Mouse (Mus musculus): ENCODE measurements around the gene Sucla2.
A peak's percentile ranks its signal among the peaks of the same experiment; 100 is the strongest.

The Sucla2 gene

GRCm38 (mm10) chr14:73524766-73525448 lies at the start of gene Sucla2:
Gene Sucla2 (plus strand): TSS chr14:73525319.
- DNase-seq, result peak; percentile 92 to 94

DNA sequence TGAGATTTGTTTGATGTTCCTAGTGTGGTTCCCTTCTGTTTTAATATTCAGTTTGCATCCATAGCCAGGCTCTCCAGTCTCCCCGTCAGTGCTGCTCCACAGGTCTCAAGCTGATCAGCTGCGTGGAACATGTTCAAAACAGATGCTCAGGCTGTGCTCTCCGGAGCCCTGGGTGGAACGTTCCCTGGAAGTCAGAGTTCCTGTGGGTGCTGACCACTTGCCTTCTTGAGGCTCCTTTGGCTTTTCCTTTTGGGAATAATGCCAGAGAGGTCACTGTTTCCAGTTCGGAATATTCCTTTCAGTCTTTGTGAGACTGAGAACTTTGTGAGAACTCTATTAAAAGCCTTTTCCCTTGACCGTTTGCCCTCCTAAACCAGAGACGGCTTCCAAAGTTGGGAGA lies 49.6 kb upstream of the Sucla2 start:
- peak; percentile 48 to 50 for DNase-seq

DNA sequence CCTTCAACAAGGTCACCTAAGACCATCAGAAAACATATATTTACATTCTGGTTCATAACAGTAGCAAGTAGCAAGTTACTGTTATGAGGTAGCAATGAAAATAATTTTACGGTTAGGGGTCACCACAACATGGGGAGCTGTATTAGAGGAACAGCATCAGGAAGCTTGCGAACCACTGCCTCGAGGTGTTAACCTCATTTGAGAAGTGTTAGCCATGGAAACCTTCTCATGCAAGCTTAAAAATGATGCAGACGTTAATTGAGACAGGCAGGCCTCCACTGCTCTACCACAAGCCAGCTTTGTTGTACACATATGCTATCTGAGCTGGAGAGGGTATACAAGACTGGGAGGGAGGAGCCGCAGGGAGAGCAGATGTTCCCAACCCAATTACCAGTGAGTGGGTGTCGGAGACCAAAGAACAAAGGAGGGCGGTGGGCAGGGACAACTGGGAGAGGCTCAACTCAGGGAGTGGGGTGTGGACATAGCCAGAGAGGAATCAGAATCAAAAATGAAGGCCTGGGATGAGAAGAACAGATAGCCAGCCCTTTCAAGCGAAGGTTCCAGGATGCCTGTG lies 48.7 kb upstream of the Sucla2 start:
- no peak for DNase-seq

- no peak for DNase-seq
Measured at GRCm38 (mm10) chr14:73477077-73477476, 48.0 kb upstream of the Sucla2 start.

DNA sequence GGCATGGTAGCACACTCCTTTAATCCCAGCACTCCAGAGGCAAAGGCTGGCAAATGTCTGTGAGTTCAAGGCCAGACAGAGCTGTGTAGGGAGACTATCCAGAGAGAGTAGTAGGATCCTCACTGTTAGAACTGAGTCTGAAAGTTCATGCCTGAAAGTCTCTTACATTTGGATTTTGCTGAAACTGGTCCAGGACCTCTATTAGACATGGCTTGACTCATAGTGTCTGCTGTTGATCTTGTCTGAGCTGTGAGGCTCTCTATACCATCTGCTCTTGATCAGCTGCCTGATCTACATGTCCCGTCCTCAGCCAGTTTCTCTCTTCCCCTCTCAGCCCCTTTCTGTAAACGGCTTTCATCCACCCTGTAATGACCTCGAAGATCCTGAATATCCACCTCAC lies 46.8 kb upstream of the Sucla2 start:
- DNase-seq, result no peak

GRCm38 (mm10) chr14:73479771-73480170 lies 45.3 kb upstream of the Sucla2 start:
- no peak for DNase-seq

- DNase-seq, result no peak
Measured at GRCm38 (mm10) chr14:73483516-73484229, 41.4 kb upstream of the Sucla2 start.

DNA sequence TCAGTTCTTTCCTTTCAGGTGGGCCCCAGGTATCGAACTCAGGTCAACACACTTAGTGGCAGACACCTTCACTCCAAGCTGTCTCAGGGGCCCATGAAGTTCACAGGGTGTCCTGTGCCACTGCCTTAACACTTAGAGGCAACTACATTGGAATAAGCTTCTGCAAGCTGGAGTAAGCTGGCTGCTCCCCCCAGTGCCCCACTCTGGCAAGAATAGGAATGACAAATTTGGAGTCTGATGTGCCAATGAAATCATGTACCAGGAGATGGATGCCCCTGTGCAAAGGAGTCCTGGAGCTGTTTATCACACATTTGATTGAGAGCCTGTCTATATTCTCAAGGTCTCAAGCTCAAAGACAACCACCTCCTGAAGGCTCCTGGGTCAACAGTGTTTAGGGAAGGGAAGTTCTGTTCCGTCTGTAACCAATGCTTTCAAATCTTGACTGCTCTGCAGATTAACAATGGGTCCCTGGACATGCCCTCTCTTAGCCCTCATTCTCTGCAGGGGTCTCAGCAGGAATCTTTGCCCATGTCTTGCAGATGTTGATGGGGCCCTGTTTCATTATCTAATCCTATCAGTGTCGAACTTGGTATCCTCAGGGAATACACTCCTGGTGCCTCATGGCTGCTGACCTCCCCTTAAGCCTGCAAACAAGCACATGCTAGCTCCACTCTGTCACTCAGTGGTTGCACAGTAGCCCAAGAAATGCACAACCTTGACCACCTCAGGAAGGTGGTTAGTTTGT lies 40.6 kb upstream of the Sucla2 start:
- DNase-seq, result no peak

- no peak for DNase-seq
Measured at GRCm38 (mm10) chr14:73486641-73487040, 38.5 kb upstream of the Sucla2 start.

DNA sequence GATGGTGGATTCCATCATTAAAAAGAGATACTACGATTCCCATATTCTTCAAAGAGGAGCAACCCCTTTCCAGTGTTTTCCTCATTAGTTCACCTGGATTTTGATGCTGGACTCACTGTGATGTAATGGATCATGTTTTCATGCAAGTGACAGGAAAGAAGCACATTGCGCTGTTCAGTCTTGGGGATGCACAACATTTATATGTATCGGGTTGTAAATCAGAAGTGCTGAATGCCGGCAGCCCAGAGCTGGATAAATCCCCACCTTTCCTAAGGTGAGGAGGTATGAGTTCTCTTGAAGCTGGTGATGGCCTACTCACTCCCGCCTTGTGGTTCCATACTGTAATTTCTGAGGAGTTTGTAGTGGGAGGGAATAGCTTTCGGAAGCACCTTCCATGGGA lies 31.8 kb upstream of the Sucla2 start:
- no peak for DNase-seq

DNA sequence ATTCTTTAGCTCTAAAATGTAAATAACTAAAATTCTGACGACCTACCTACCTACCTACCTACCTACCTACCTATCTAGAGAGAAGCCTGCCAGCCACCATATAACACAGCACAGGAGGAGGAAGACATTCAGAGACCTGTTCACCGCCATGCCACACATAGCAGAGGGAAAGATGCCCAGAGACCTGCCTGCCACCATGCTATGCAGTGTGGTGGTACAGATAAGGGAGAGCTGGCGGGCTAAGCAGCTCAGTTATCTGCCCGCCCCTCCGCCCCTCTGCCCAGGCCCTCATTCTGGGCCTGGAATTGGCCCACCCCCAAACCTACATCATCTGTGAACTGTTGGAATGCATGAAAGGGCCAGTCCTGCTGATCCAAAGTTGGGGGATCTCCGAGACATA lies 31.0 kb upstream of the Sucla2 start:
- no peak for DNase-seq

DNA sequence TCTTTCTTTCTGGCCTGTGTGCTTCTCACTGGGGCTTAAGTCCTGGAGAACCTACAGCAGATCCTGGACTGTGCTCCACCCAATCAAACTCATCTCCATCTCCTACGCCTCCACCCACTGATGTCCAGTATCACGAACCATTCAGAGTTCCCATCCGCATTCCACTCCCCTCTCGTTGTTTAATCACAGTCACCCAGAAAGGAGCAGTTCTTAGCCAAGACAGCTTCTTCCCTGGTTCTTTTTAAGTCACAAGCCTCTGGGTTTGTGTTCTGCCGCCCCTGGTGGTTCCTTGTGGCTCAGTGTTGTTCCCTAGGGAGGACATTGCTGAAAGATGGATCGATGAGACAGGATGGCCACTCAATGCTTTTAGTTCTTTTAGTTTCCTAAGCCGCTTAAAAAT lies 29.4 kb upstream of the Sucla2 start:
- DNase-seq, result no peak

DNA sequence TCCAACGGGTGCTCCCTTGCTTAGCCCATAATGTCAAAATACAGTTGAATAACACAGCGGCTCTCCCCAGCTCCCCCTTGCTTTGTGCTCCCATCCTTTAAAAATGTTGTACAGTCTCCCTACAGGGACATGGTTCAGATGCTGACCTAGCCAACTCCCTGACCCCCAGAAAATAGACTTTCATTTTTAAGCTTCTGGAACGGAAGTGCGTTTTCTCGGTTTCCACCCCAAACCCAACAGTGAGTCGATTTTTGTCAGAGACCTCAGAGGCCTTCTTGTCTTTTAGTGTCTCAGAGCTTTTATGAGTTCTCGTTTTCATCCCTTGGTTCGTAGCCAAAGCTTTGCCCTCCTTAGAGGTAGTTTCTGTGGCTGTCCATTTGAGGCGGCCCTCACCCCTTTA lies 23.8 kb upstream of the Sucla2 start:
- no peak for DNase-seq

DNA sequence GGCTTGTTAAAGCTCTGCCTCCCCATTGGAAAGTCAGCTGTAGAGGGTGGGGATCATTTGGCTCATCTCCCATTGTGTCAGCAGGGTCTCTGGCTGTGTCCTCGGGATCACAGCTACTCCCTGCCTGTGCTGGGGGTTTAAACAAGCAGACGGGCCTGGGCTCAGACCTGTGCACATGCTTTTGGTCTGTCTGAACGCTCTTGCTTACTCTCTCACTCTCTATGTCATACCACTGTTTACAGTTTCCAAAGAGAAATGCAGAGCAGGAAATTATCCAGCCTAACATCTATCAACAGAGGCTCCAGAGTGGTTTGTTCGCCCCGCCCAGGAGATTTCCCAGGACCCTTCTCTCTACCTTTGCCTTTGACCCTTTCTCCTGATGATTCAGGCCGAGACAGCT lies 23.4 kb upstream of the Sucla2 start:
- DNase-seq, result no peak

DNA sequence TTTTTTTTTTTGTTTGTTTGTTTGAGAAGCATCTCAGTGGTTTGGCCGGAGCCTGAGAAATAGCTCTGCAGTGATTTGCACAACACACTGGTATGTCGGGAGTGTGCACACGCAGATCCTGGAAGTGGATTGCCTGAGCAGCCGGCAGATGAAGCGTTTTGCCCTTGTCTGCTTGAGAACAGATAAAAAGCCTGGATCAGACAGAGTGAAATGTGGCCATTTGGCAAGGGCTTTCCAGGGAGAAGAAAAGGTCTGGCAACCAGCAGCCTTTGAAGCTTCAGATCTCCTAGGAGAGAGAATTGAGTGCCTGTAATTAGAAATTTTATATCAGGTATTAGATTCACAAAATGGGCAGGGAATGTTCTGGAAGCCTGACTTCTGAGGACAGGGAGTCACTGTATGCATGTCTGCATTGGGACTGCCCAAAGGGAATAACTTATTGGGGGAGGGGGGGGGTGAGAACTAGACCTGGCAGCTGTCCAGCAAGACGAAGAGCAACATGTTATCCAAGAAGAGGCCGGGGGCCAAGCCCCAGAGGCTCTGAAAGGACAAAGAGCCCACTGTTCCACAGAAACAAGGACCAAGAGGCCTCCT lies 22.4 kb upstream of the Sucla2 start:
- no peak for DNase-seq

DNA sequence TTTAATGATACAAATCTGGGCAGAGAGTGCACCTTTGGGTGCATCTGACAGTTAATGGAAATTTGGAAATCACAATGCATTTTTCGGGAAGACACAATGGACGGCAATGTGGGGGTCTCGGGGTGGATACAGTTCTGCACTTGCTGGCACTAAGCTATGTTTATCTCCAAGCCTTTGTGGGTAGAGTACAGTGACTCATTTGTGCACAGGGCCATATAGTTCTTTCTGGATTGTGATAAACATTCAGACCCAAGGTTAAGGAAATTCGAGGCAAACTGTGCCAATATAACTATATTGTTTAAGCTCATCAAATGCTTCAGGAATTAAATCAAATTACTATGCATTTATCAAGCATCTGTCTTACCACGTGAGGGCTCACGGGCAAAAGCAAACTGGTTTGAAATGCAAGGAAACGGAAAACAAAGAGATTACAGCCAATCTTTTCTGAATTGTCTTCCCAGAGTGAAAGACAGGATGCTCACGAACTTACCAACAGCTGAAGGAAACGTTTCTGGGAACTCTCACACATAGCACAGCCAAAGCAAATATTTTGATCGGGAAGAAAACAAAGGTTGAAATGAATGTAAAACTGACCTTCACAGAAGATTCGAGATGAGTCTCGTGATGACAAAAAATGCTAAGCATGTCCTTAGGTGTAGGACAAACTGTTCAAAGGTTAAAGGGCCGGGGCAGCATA lies 21.7 kb upstream of the Sucla2 start:
- DNase-seq, result no peak

- no peak for DNase-seq
Measured at GRCm38 (mm10) chr14:73506283-73506682, 18.8 kb upstream of the Sucla2 start.

DNA sequence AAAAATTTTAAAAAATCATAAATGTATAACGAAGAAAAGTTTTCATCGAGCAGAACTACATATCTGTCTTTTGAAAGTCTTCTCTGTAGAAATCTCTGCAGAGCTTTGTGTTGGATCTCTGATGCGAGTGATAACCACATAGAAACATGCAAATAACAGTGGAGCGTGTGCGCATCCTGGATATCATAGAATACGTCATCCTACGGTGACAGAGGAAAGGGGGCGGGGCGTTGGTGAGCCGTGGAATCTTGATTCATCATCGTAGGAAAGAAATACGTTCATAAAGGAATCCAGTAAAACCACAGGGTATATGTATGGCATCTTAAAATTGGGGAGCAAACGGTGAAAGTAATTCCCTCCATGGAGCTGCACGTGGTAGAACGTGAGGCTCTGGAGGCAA lies 17.9 kb upstream of the Sucla2 start:
- DNase-seq, result no peak

GRCm38 (mm10) chr14:73507702-73508376 lies 17.3 kb upstream of the Sucla2 start:
- no peak for DNase-seq

- DNase-seq, result no peak
Measured at GRCm38 (mm10) chr14:73508630-73509395, 16.3 kb upstream of the Sucla2 start.

GRCm38 (mm10) chr14:73509765-73510423 lies 15.2 kb upstream of the Sucla2 start, which contains the start of gene Med4:
Gene Med4 (plus strand): TSS chr14:73510025.
- peak; percentile 95 to 96 for DNase-seq

All from kidney, adult 8-10 months (tissue).